Mouse (Mus musculus): ENCODE measurements at regions not wholly inside any gene's neighbourhood (a gene's known extent, or its start where the extent isn't known, plus 50 kb on each side); places are given as distances from the start of the nearest gene placed in this dataset.

- CTCF ChIA-PET = no interaction called here
These were observed 296.1 kb downstream of the Icos start for GRCm38 (mm10) chr1:61273843-61274242.

GRCm38 (mm10) chr1:61274244-61274643 is 296.5 kb downstream of the Icos start:
- CTCF ChIA-PET = no interaction called here

GRCm38 (mm10) chr1:61277170-61277710 is 299.5 kb downstream of the Icos start:
- CTCF ChIA-PET = no interaction called here

GRCm38 (mm10) chr1:61288185-61288584 is 310.5 kb downstream of the Icos start:
- CTCF ChIA-PET = no interaction called here

- CTCF ChIA-PET = no interaction called here
These were observed 311.2 kb downstream of the Icos start for GRCm38 (mm10) chr1:61288946-61289345.

GRCm38 (mm10) chr1:61289552-61289951 is 311.8 kb downstream of the Icos start:
- CTCF ChIA-PET = no interaction called here

- CTCF ChIA-PET = no interaction called here
These were observed 315.4 kb downstream of the Icos start for GRCm38 (mm10) chr1:61293106-61293505.

- CTCF ChIA-PET = no interaction called here
These were observed 317.5 kb downstream of the Icos start for GRCm38 (mm10) chr1:61295219-61295618.

- CTCF ChIA-PET = interaction anchor here (0.9 kb wide), 1 partner anchor 273 kb away, joined by 16 read pairs; no protein-coding TSS in a partner anchor
These were observed 319.1 kb downstream of the Icos start for GRCm38 (mm10) chr1:61296831-61297230.

GRCm38 (mm10) chr1:61297361-61297760 is 319.6 kb downstream of the Icos start:
- CTCF ChIA-PET = interaction anchor here (0.9 kb wide), 1 partner anchor 274 kb away, joined by 16 read pairs; no protein-coding TSS in a partner anchor

GRCm38 (mm10) chr1:61298064-61298463 is 320.3 kb downstream of the Icos start:
- CTCF ChIA-PET = no interaction called here

- CTCF ChIA-PET = no interaction called here
These were observed 321.1 kb downstream of the Icos start for GRCm38 (mm10) chr1:61298779-61299178.

GRCm38 (mm10) chr1:61300491-61300890 is 322.8 kb downstream of the Icos start:
- CTCF ChIA-PET = no interaction called here

- CTCF ChIA-PET = no interaction called here
These were observed 323.6 kb downstream of the Icos start for GRCm38 (mm10) chr1:61301041-61302030.

GRCm38 (mm10) chr1:61302570-61303071 is 324.9 kb downstream of the Icos start:
- CTCF ChIA-PET = no interaction called here

- CTCF ChIA-PET = no interaction called here
These were observed 328.6 kb downstream of the Icos start for GRCm38 (mm10) chr1:61306296-61306695.

GRCm38 (mm10) chr1:61309563-61309962 is 329.1 kb upstream of the Pard3b start:
- CTCF ChIA-PET = no interaction called here

GRCm38 (mm10) chr1:61310063-61310760 is 328.4 kb upstream of the Pard3b start:
- CTCF ChIA-PET = no interaction called here

GRCm38 (mm10) chr1:61310761-61311090 is 327.9 kb upstream of the Pard3b start:
- CTCF ChIA-PET = no interaction called here

GRCm38 (mm10) chr1:61313196-61313595 is 325.4 kb upstream of the Pard3b start:
- CTCF ChIA-PET = no interaction called here

- CTCF ChIA-PET = no interaction called here
These were observed 322.4 kb upstream of the Pard3b start for GRCm38 (mm10) chr1:61316261-61316660.

GRCm38 (mm10) chr1:61316736-61317135 is 321.9 kb upstream of the Pard3b start:
- CTCF ChIA-PET = no interaction called here

- CTCF ChIA-PET = no interaction called here
These were observed 320.6 kb upstream of the Pard3b start for GRCm38 (mm10) chr1:61318042-61318441.
